Mouse (Mus musculus) G1E (cell line): ENCODE results near the gene Shoc2. TPM values are rescaled to one million over a fixed set of nuclear protein-coding genes. Genes with fewer than 3 reads are reported as not detected.
"Not testable (repeated sequence)": the region's sequence is repeated elsewhere in the genome, so short reads cannot be mapped to it uniquely, and the experiment has no call there.

Experiments
- ATAC-seq: 2 replicates; pipeline ENCODE4 v1.8.0; 2016; ENCODE audit warnings: mild to moderate bottlenecking; ENCODE audit not compliant: insufficient number of reproducible peaks, poor library complexity, low FRiP score, severe bottlenecking; ENCODE audit errors: extremely low read depth
- DNase-seq: peaks from one replicate; pipeline ENCODE4 v3.0.0; 2012; ENCODE audit warnings: low spot score
- H3K27me3 ChIP-seq: 2 replicates; pipeline ENCODE4 v1.6.1; 2012; ENCODE audit warnings: mild to moderate bottlenecking, low read length, inconsistent platforms; ENCODE audit not compliant: insufficient read depth
- H3K36me3 ChIP-seq: replicated peaks from 2 replicates; pipeline ENCODE3; 2012; ENCODE audit warnings: mild to moderate bottlenecking, inconsistent platforms
- H3K4me1 ChIP-seq: 2 replicates; pipeline ENCODE4 v1.6.1; 2012; ENCODE audit warnings: low read depth, low read length, inconsistent platforms, mixed read lengths; ENCODE audit not compliant: insufficient read depth
- H3K4me3 ChIP-seq: 2 replicates; pipeline ENCODE4 v1.5.1; 2012; ENCODE audit warnings: low read depth, mild to moderate bottlenecking, inconsistent platforms, low read length, moderate library complexity, mixed read lengths
- H3K9me3 ChIP-seq: replicated peaks from 2 replicates; pipeline ENCODE4 v1.6.1; 2012; ENCODE audit warnings: inconsistent platforms
- CTCF ChIP-seq: IDR thresholded peaks from 2 replicates; pipeline ENCODE4 v1.5.1; 2012; ENCODE audit warnings: low read depth, low read length, inconsistent platforms, mixed read lengths
- GATA1 ChIP-seq: IDR thresholded peaks from 2 replicates; pipeline ENCODE4 v1.6.1; 2012; ENCODE audit warnings: borderline replicate concordance, low read length, inconsistent platforms, mixed read lengths
- GATA2 ChIP-seq: IDR thresholded peaks from 2 replicates; pipeline ENCODE4 v1.6.1; 2012; ENCODE audit warnings: low read depth, low read length, inconsistent platforms, borderline replicate concordance
- POLR2AphosphoS5 ChIP-seq: IDR thresholded peaks from 2 replicates; pipeline ENCODE4 v1.6.1; 2012; ENCODE audit warnings: low read depth, low read length, inconsistent platforms; ENCODE audit not compliant: insufficient replicate concordance
- TAL1 ChIP-seq: conservative IDR thresholded peaks from 2 replicates; pipeline ENCODE4 v1.6.1; 2012; ENCODE audit warnings: low read depth, low read length, inconsistent platforms, mixed read lengths
- polyA plus RNA-seq: library from polyadenylated mRNA; stranded (reverse); fragments of >175 nt; gene quantifications from 2 replicates; pipeline ENCODE4 v1.2.3, GENCODE M21; 2012
- total RNA-seq, 2 experiments: library from RNA; stranded (forward) in 1 of 2; stranded (reverse) in 1 of 2; fragments of 200-1000 nt in 1 of 2; fragments of >200 nt in 1 of 2; fragmentation: Nextera tagmentation in 1 of 2; gene quantifications; 2 replicates each; pipeline ENCODE4 v1.2.3; 2014 to 2017

Shoc2 gene
- total and polyA plus RNA-seq, 3 experiments: 4.3 to 127 (median 124) TPM

DNA sequence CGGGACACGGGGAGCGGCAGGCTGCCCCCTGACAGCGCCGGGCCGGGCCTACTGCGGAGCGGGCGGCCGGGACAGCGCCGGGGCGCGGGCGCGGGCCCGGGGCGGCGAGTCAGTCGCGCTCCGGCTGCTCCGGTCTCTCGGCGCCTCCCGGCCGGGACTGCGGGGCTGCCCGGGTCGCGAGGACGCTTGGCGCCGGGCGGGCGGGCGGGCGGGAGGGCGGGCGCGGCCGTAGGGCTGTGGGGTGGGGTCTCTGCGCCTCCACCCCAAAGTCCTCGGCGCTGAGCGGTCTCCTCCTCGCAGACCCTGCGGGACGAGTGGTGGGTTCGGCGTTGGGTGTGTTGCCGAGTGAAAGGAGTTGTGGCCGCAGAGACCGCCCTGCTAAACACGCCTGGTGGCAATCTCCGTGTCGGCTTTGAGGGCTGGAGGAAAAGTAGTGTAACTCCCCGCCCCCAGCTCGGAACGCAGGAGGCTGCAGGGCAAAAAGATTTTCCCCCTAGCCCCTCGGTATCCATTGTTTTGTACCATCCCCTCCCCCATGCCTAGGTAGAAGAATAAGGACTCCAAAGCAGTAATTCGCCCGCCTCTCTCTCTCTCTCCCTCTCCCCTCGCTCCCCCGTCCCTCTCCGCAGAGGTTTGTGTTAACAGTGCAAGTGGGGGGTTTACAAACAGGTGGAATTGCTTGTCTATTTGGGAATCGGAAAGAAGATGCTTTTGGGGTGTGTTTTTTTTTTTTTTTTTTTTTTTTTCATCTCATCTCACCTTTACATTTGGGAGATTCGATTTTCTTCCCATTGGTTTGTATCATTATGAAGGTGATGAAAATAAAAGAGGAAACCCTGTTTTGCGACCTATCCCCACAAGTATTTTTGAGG, 1.3 kb downstream of the Shoc2 start:
- DNase-seq (peak; percentile 22), ATAC-seq (no peak)
- Histone ChIP-seq H3K9me3 (no peaks in the 10 kb centered on the region), H3K27me3 (no peaks in the 10 kb centered on the region), H3K4me3 (peak overlapping the region; percentile 84), H3K4me1 (peaks cover 39% of the 10 kb centered on the region), H3K36me3 (peaks cover 25% of the 10 kb centered on the region)
- TF ChIP-seq POLR2AphosphoS5 (no peak), TAL1 (no peak)

DNA sequence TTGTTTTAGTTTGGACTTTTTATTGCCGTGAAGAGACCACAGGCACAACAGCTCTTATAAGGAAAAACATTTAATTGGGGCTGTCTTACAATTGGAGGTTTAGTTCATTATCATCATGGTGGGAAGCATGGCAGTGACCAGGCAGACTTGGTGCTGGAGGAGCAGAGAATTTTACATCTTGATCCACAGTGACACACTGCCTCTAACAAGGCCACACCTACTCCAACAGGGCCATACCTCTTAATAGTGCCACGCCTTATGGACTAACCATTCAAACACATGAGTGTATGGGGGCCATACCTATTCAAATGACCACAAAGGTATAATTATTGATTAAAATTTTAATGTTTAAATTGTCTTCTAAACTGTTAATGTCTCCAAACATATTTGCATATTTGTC, 13.4 kb downstream of the Shoc2 start:
- ATAC-seq (no peak), DNase-seq (no peak)
- Histone ChIP-seq H3K4me3 (no peak overlapping the region), H3K4me1 (peaks cover 16% of the 10 kb centered on the region; the same call in 1 of the 2 replicates), H3K27me3 (no peaks in the 10 kb centered on the region), H3K36me3 (peaks cover 20% of the 10 kb centered on the region), H3K9me3 (no peaks in the 10 kb centered on the region)
- TF ChIP-seq TAL1: no peak
- TF ChIP-seq POLR2AphosphoS5: no peak

DNA sequence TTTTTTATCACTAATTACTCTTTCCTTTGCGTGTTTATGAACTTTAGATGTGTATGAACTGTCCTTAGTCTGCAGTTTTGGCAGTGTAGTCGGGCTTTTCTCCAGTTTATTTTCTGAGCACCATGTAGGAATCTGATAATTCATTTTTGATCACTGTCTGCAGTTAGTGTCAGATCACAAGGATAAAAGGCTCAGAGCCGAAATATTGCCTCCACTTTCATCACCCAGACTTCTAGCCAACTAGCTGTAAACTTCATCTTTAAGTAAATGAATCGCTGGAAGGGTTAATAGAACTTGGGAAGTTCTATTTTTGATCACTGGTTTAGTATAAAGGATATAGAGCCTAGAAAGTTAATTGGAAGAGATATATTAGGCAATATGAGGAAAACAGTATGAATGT, 18.4 kb downstream of the Shoc2 start:
- no peak for DNase-seq
- Histone ChIP-seq H3K4me3 (no peak overlapping the region), H3K27me3 (no peaks in the 10 kb centered on the region), H3K9me3 (no peaks in the 10 kb centered on the region), H3K4me1 (peaks cover 16% of the 10 kb centered on the region), H3K36me3 (peaks cover 21% of the 10 kb centered on the region)
- TF ChIP-seq POLR2AphosphoS5: no peak
- TF ChIP-seq GATA1: no peak
- no peak for TF ChIP-seq GATA2
- no peak for TF ChIP-seq TAL1
- no peak for ATAC-seq

DNA sequence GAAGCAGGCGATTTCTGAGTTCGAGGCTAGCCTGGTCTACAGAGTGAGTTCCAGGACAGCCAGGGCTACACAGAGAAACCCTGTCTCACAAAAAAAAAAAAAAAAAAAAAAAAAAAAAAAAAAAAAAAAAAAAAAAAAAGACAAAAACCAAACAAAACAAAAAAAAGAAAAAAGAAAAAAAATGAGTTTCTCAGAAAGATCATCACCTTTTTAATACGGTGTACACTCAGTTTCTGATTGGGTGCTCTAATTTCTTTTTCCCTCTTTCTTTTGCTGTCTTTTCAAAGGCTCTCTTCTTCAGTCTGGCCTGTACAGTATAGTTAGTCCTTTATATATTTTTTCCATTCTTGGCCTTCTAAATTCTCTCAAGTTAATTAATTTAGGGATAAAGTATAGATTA, 20.2 kb downstream of the Shoc2 start:
- not testable (repeated sequence) for DNase-seq, H3K9me3 ChIP-seq, ATAC-seq, H3K27me3 ChIP-seq, H3K4me3 ChIP-seq
- Histone ChIP-seq H3K36me3 (peaks cover 22% of the 10 kb centered on the region), H3K4me1 (peaks cover 15% of the 10 kb centered on the region)

DNA sequence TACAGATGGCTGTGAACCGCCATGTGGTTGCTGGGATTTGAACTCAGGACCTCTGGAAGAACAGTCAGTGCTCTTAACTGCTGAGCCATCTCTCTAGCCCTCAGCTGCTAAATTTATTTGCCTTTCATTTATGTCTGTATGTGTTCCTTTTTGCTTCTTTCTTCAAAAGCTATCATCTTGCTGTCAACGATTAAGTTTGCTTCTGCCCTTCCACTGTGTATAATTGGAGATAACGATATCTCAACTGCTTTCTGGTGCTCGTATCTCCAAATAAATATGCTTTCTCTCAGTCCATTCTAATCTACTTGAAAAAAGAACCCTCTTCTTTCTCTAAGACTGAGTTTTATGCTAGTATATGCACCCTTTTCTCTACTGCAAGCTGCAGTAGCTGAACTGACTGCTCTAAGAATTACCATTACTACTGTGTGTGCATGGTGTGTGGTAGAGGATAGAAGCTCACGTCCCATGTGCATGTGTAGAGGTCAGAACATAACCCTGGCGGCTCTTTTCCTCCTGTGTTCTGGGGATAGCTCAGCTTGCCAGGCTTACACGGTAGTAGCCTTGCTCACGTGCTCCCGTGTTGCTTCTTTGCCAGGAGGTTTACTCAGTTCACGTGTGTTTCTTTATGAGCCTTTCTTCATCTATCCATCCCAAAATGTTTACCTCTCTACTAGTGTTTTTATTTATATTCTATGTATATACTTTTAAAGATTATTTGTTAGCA, 21.0 kb downstream of the Shoc2 start:
- Histone ChIP-seq H3K36me3 (peaks cover 22% of the 10 kb centered on the region), H3K4me1 (peaks cover 15% of the 10 kb centered on the region), H3K4me3 (no peak overlapping the region; the same call in 1 of the 2 replicates), H3K9me3 (no peaks in the 10 kb centered on the region), H3K27me3 (no peaks in the 10 kb centered on the region)
- ATAC-seq (peak; percentile 28; the same call in 1 of the 2 replicates), DNase-seq (no peak)
- TF ChIP-seq GATA1 (no peak), TAL1 (no peak), POLR2AphosphoS5 (no peak), GATA2 (no peak), CTCF (no peak)

DNA sequence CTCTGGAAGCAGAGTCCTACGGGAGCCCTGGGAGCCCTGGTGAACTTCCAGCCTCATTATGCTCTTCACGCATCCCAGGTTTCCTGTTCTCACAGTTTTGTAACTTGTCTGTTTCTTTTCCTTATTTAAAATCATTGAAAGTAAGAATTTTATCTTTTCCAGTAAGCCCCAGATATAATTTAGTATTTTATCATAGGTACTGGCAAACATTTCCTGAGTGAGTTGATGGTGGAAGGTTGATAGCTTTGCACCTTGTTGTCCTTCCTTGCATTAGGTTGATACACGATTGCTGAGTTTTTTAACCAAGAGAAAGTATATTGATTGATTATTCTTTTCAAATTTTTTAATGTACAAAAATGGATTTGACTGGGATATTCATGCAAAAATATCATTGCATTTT, 25.1 kb downstream of the Shoc2 start:
- no peak for TF ChIP-seq TAL1
- TF ChIP-seq GATA1: no peak
- no peak for TF ChIP-seq CTCF
- TF ChIP-seq POLR2AphosphoS5: no peak
- TF ChIP-seq GATA2: no peak
- peaks cover 19% of the 10 kb centered on the region for H3K4me1 ChIP-seq
- DNase-seq: no peak
- H3K36me3 ChIP-seq: peaks cover 21% of the 10 kb centered on the region
- no peak overlapping the region for H3K4me3 ChIP-seq
- H3K27me3 ChIP-seq: no peaks in the 10 kb centered on the region
- H3K9me3 ChIP-seq: no peaks in the 10 kb centered on the region
- ATAC-seq: no peak

DNA sequence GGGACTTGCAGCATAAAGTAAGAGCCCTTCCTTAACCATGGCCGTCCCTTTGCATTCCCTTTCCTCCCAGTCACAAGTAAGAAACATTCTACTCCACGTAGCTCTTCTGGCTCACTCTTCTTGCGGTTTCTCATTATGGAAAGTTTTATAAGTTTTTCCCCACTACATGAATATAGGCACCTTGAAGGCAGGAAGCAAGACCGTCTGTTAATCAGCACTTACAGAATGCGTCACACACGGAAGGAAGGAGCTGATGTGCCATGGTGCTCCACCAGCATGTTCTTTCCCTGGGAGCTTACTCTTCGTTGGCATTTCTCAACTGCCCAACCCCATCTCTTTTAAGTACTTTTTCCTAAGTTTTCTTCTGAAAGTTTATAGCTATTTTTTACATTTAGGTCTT, 27.8 kb downstream of the Shoc2 start:
- ATAC-seq (no peak), DNase-seq (no peak)
- Histone ChIP-seq H3K36me3 (peaks cover 31% of the 10 kb centered on the region), H3K4me1 (peaks cover 11% of the 10 kb centered on the region), H3K27me3 (no peaks in the 10 kb centered on the region), H3K4me3 (no peak overlapping the region), H3K9me3 (no peaks in the 10 kb centered on the region)
- no peak for TF ChIP-seq TAL1
- no peak for TF ChIP-seq GATA2
- no peak for TF ChIP-seq GATA1
- no peak for TF ChIP-seq POLR2AphosphoS5
- no peak for TF ChIP-seq CTCF
